Mouse (Mus musculus): ENCODE data around the gene Slc17a5. TPM values are rescaled to one million over a fixed set of nuclear protein-coding genes. Genes with fewer than 3 reads are reported as not detected.
"Not testable (repeated sequence)": the region's sequence is repeated elsewhere in the genome, so short reads cannot be mapped to it uniquely, and the experiment has no call there.

Gene Slc17a5
- polyA plus RNA-seq, 1 experiment from 2014 or later, result 17.3 TPM

GRCm38 (mm10) chr9:78527767-78528381 is 60.0 kb downstream of the Slc17a5 start:
- Histone ChIP-seq H3K4me2 (peak overlapping the region; percentile 82), H3K36me3 (no peaks in the 10 kb centered on the region), H3K9me3 (no peaks in the 10 kb centered on the region), H3K4me3 (replicated peaks) (peak overlapping the region; percentile 49), H3K9ac (no peak overlapping the region), H3K4me1 (no peaks in the 10 kb centered on the region; the same call in 1 of the 2 replicates), H3K27me3 (replicated peaks) (no peaks in the 10 kb centered on the region), H3K27ac (peak overlapping the region; percentile 90)
- 3% methylated on average over 16 of the region's 16 CpGs for WGBS
- ATAC-seq (ENCODE audit: insufficient read depth, low FRiP score, low read depth), result peak; percentile 45; the same call in 1 of the 2 replicates

- peak; percentile 78 for ATAC-seq (ENCODE audit: insufficient read depth, low FRiP score, low read depth)
- no peaks in the 10 kb centered on the region for H3K36me3 ChIP-seq
- under 1% methylated on average over 24 of the region's 24 CpGs for WGBS
Measured at GRCm38 (mm10) chr9:78527301-78527761, 60.5 kb downstream of the Slc17a5 start.

GRCm38 (mm10) chr9:78526206-78526605 is 61.6 kb downstream of the Slc17a5 start:
- H3K27ac ChIP-seq, result no peak overlapping the region
- no peak overlapping the region for H3K4me2 ChIP-seq
- no peak overlapping the region for H3K4me3 ChIP-seq (replicated peaks)
- no peaks in the 10 kb centered on the region for H3K36me3 ChIP-seq
- H3K4me1 ChIP-seq, result peaks cover under 1% of the 10 kb centered on the region; the same call in 1 of the 2 replicates
- WGBS, result 77% methylated on average over 2 of the region's 2 CpGs
- no peak for ATAC-seq (ENCODE audit: insufficient read depth, low FRiP score, low read depth)
- no peaks in the 10 kb centered on the region for H3K27me3 ChIP-seq (replicated peaks)
- no peak overlapping the region for H3K9ac ChIP-seq
- no peaks in the 10 kb centered on the region for H3K9me3 ChIP-seq

More at GRCm38 (mm10) chr9:78527301-78527761, 60.5 kb downstream of the Slc17a5 start:
- H3K4me1 ChIP-seq, result no peaks in the 10 kb centered on the region; the same call in 1 of the 2 replicates
- H3K4me2 ChIP-seq, result peak overlapping the region; percentile 82
- peak overlapping the region; percentile 90 for H3K27ac ChIP-seq
- H3K27me3 ChIP-seq (replicated peaks), result no peaks in the 10 kb centered on the region
- no peaks in the 10 kb centered on the region for H3K9me3 ChIP-seq
- no peak overlapping the region for H3K9ac ChIP-seq
- peak overlapping the region; percentile 49 for H3K4me3 ChIP-seq (replicated peaks)

- no peak for ATAC-seq (ENCODE audit: insufficient read depth, low FRiP score, low read depth)
- Histone ChIP-seq H3K36me3 (no peaks in the 10 kb centered on the region), H3K9ac (no peak overlapping the region), H3K4me1 (peaks cover 6% of the 10 kb centered on the region), H3K4me3 (replicated peaks) (no peak overlapping the region), H3K27me3 (replicated peaks) (no peaks in the 10 kb centered on the region), H3K27ac (no peak overlapping the region), H3K9me3 (no peaks in the 10 kb centered on the region), H3K4me2 (no peak overlapping the region)
- 91% methylated on average over 17 of the region's 17 CpGs for WGBS
Measured at GRCm38 (mm10) chr9:78525451-78526135, 62.2 kb downstream of the Slc17a5 start.

GRCm38 (mm10) chr9:78521689-78522088 is 66.2 kb downstream of the Slc17a5 start:
- whole genome bisulfite sequencing, result 24% methylated on average over 14 of the region's 14 CpGs
- ATAC-seq (ENCODE audit: insufficient read depth, low FRiP score, low read depth), result 0 out of 2 replicates have a peak, but pooled peaks have one; percentile 2
- H3K9ac ChIP-seq, result no peak overlapping the region

GRCm38 (mm10) chr9:78520780-78521601 is 66.8 kb downstream of the Slc17a5 start:
- H3K4me3 ChIP-seq (replicated peaks), result peak overlapping the region; percentile 46
- H3K27me3 ChIP-seq (replicated peaks), result no peaks in the 10 kb centered on the region
- ATAC-seq (ENCODE audit: insufficient read depth, low FRiP score, low read depth), result peak; percentile 41; the same call in 1 of the 2 replicates
- peaks cover 8% of the 10 kb centered on the region for H3K4me1 ChIP-seq
- H3K4me2 ChIP-seq, result peak overlapping the region; percentile 92
- H3K36me3 ChIP-seq, result no peaks in the 10 kb centered on the region
- 3% methylated on average over 40 of the region's 40 CpGs for WGBS
- peak overlapping the region; percentile 6; the same call in 1 of the 2 replicates for H3K9ac ChIP-seq
- peak overlapping the region; percentile 61; the same call in 1 of the 2 replicates for H3K27ac ChIP-seq
- H3K9me3 ChIP-seq, result no peaks in the 10 kb centered on the region

More at GRCm38 (mm10) chr9:78521689-78522088, 66.2 kb downstream of the Slc17a5 start:
- Histone ChIP-seq H3K4me1 (peaks cover 8% of the 10 kb centered on the region), H3K4me3 (replicated peaks) (peak overlapping the region; percentile 46), H3K9me3 (no peaks in the 10 kb centered on the region), H3K27me3 (replicated peaks) (no peaks in the 10 kb centered on the region), H3K36me3 (no peaks in the 10 kb centered on the region), H3K27ac (no peak overlapping the region), H3K4me2 (peak overlapping the region; percentile 92)

- H3K9ac ChIP-seq, result peak overlapping the region; percentile 6; the same call in 1 of the 2 replicates
- ATAC-seq (ENCODE audit: insufficient read depth, low FRiP score, low read depth), result peak; percentile 76; the same call in 1 of the 2 replicates
- peaks cover 8% of the 10 kb centered on the region for H3K4me1 ChIP-seq
- no peaks in the 10 kb centered on the region for H3K36me3 ChIP-seq
- no peaks in the 10 kb centered on the region for H3K9me3 ChIP-seq
- H3K27ac ChIP-seq, result peak overlapping the region; percentile 61; the same call in 1 of the 2 replicates
- H3K4me3 ChIP-seq (replicated peaks), result peak overlapping the region; percentile 46
- H3K4me2 ChIP-seq, result peak overlapping the region; percentile 92
- 4% methylated on average over 15 of the region's 15 CpGs for WGBS
- H3K27me3 ChIP-seq (replicated peaks), result no peaks in the 10 kb centered on the region
Measured at GRCm38 (mm10) chr9:78520127-78520779, 67.6 kb downstream of the Slc17a5 start.

- not testable (repeated sequence) for H3K9me3 ChIP-seq
- whole genome bisulfite sequencing, result 76% methylated on average over 3 of the region's 3 CpGs
Measured at GRCm38 (mm10) chr9:78517237-78517636, 70.6 kb downstream of the Slc17a5 start.

GRCm38 (mm10) chr9:78516125-78516524 is 71.7 kb downstream of the Slc17a5 start:
- Histone ChIP-seq H3K36me3 (no peaks in the 10 kb centered on the region), H3K27me3 (replicated peaks) (no peaks in the 10 kb centered on the region), H3K4me2 (no peak overlapping the region), H3K9ac (no peak overlapping the region), H3K4me1 (peaks cover 6% of the 10 kb centered on the region; the same call in 1 of the 2 replicates), H3K4me3 (replicated peaks) (no peak overlapping the region), H3K27ac (no peak overlapping the region), H3K9me3 (no peaks in the 10 kb centered on the region)
- ATAC-seq (ENCODE audit: insufficient read depth, low FRiP score, low read depth), result peak; percentile 82; the same call in 1 of the 2 replicates
- WGBS, result 76% methylated on average over 3 of the region's 3 CpGs

More at GRCm38 (mm10) chr9:78517237-78517636, 70.6 kb downstream of the Slc17a5 start:
- not testable (repeated sequence) for H3K4me2 ChIP-seq; H3K27me3 ChIP-seq (replicated peaks); H3K4me3 ChIP-seq (replicated peaks); H3K4me1 ChIP-seq; H3K27ac ChIP-seq; H3K9ac ChIP-seq; ATAC-seq (ENCODE audit: insufficient read depth, low FRiP score, low read depth); H3K36me3 ChIP-seq

- 78% methylated on average over 4 of the region's 4 CpGs for WGBS
- H3K4me3 ChIP-seq (replicated peaks), result no peak overlapping the region
- H3K27ac ChIP-seq, result no peak overlapping the region
- no peak overlapping the region for H3K4me2 ChIP-seq
- H3K9ac ChIP-seq, result no peak overlapping the region
- H3K36me3 ChIP-seq, result no peaks in the 10 kb centered on the region
- no peaks in the 10 kb centered on the region for H3K27me3 ChIP-seq (replicated peaks)
- ATAC-seq (ENCODE audit: insufficient read depth, low FRiP score, low read depth), result no peak
- no peaks in the 10 kb centered on the region for H3K9me3 ChIP-seq
- H3K4me1 ChIP-seq, result no peaks in the 10 kb centered on the region
Measured at GRCm38 (mm10) chr9:78514681-78515080, 73.2 kb downstream of the Slc17a5 start.

All from stomach, embryonic 15.5 days (tissue).